Mouse (Mus musculus) CH12.LX (cell line): ENCODE results near the gene Hmcn1. TPM values are rescaled to one million over a fixed set of nuclear protein-coding genes. Genes with fewer than 3 reads are reported as not detected.

ENCODE experiments used
- DNase-seq: peaks from one replicate; pipeline ENCODE4 v3.0.0-alpha.2; 2013; ENCODE audit errors: extremely low read depth
- H3K27ac ChIP-seq: 2 replicates; pipeline ENCODE4 v1.5.1; 2012; ENCODE audit warnings: low read depth, mild to moderate bottlenecking, control low read depth, moderate library complexity; ENCODE audit not compliant: insufficient read depth
- H3K27me3 ChIP-seq: replicated peaks from 2 replicates; pipeline ENCODE3; 2012; ENCODE audit warnings: inconsistent platforms
- H3K36me3 ChIP-seq, 2 experiments: replicated peaks in 1 of 2; 2 replicates each; pipeline versions ENCODE3 to v1.6.1; 2012; ENCODE audit warnings: inconsistent platforms in 1 of 2, low read length in 1 of 2, mild to moderate bottlenecking in 1 of 2, mixed read lengths in 1 of 2, moderate library complexity in 1 of 2; ENCODE audit not compliant: control insufficient read depth in 1 of 2, insufficient read depth in 1 of 2
- H3K4me1 ChIP-seq, 2 experiments: 2 replicates each; pipeline ENCODE4 v1.6.1; 2012; ENCODE audit warnings: inconsistent platforms in 1 of 2, moderate library complexity in 1 of 2; ENCODE audit not compliant: insufficient read depth in 2 of 2, control insufficient read depth in 1 of 2
- H3K4me2 ChIP-seq: 2 replicates; pipeline ENCODE4 v1.6.1; 2012; ENCODE audit warnings: low read depth, mild to moderate bottlenecking, control low read depth; ENCODE audit not compliant: poor library complexity, insufficient read depth, severe bottlenecking
- H3K4me3 ChIP-seq, 3 experiments: fragments of 150-350 bp in 1 of 3; sonication (generic) in 1 of 3; replicated peaks in 1 of 3; 2 replicates each; pipeline versions ENCODE3 to v1.5.1; 2011 to 2012; ENCODE audit warnings: low read depth in 2 of 3, low read length in 2 of 3, mild to moderate bottlenecking in 2 of 3, moderate library complexity in 2 of 3, control low read depth in 1 of 3, improper control_type of control experiment in 1 of 3, inconsistent platforms in 1 of 3, mixed read lengths in 1 of 3; ENCODE audit not compliant: poor library complexity in 1 of 3
- H3K79me2 ChIP-seq: replicated peaks from 2 replicates; pipeline ENCODE4 v1.6.1; 2012; ENCODE audit warnings: mild to moderate bottlenecking, moderate library complexity; ENCODE audit not compliant: control insufficient read depth, poor library complexity, insufficient read depth, severe bottlenecking; ENCODE audit errors: extremely low read depth
- H3K9ac ChIP-seq: 2 replicates; pipeline ENCODE4 v1.6.1; 2012; ENCODE audit warnings: low read depth, mild to moderate bottlenecking, control low read depth, moderate library complexity; ENCODE audit not compliant: insufficient read depth
- H3K9me3 ChIP-seq: replicated peaks from 2 replicates; pipeline ENCODE3; 2012; ENCODE audit warnings: low read length, inconsistent platforms, mixed read lengths
- CHD1 ChIP-seq: IDR thresholded peaks from 2 replicates; pipeline ENCODE4 v1.6.1; 2012; ENCODE audit warnings: low read depth, low read length, improper control_type of control experiment, inconsistent platforms
- CHD2 ChIP-seq: IDR thresholded peaks from 2 replicates; pipeline ENCODE4 v1.6.1; 2011; ENCODE audit warnings: low read length, improper control_type of control experiment
- CTCF ChIP-seq, 2 experiments: IDR thresholded peaks in 1 of 2; conservative IDR thresholded peaks in 1 of 2; 2 replicates each; pipeline ENCODE4 v1.5.1; 2011 to 2012; ENCODE audit warnings: low read depth in 2 of 2, low read length in 2 of 2, improper control_type of control experiment in 1 of 2, inconsistent platforms in 1 of 2, mild to moderate bottlenecking in 1 of 2, moderate library complexity in 1 of 2
- E2F4 ChIP-seq: IDR thresholded peaks from 2 replicates; pipeline ENCODE4 v1.6.1; 2011; ENCODE audit warnings: low read depth, low read length, improper control_type of control experiment; ENCODE audit not compliant: insufficient replicate concordance
- ETS1 ChIP-seq: conservative IDR thresholded peaks from 2 replicates; pipeline ENCODE4 v1.6.1; 2012; ENCODE audit warnings: low read depth, mild to moderate bottlenecking, inconsistent platforms, low read length, improper control_type of control experiment, moderate library complexity
- GABPA ChIP-seq: IDR thresholded peaks from 2 replicates; pipeline ENCODE4 v1.6.1; 2012; ENCODE audit warnings: low read depth, low read length, improper control_type of control experiment, inconsistent platforms; ENCODE audit not compliant: insufficient replicate concordance
- HCFC1 ChIP-seq: IDR thresholded peaks from 2 replicates; pipeline ENCODE4 v1.6.1; 2012; ENCODE audit warnings: low read depth, mild to moderate bottlenecking, inconsistent platforms, low read length, improper control_type of control experiment
- JUN ChIP-seq: IDR thresholded peaks from 2 replicates; pipeline ENCODE4 v1.6.1; 2011; ENCODE audit warnings: low read depth, mild to moderate bottlenecking, low read length, improper control_type of control experiment, moderate library complexity; ENCODE audit not compliant: insufficient read depth
- JUND ChIP-seq: conservative IDR thresholded peaks from 2 replicates; pipeline ENCODE4 v1.6.1; 2011; ENCODE audit warnings: low read depth, low read length, improper control_type of control experiment
- KAT2A ChIP-seq: IDR thresholded peaks from 2 replicates; pipeline ENCODE4 v1.6.1; 2012; ENCODE audit warnings: low read length, improper control_type of control experiment, inconsistent platforms; ENCODE audit not compliant: insufficient replicate concordance
- MAFK ChIP-seq: IDR thresholded peaks from 2 replicates; pipeline ENCODE4 v1.6.1; 2011; ENCODE audit warnings: low read length, improper control_type of control experiment; ENCODE audit not compliant: insufficient replicate concordance
- MAZ ChIP-seq: IDR thresholded peaks from 2 replicates; pipeline ENCODE4 v1.6.1; 2012; ENCODE audit warnings: low read depth, mild to moderate bottlenecking, inconsistent platforms, low read length, improper control_type of control experiment, moderate library complexity
- MEF2A ChIP-seq: IDR thresholded peaks from 2 replicates; pipeline ENCODE4 v1.6.1; 2014; ENCODE audit warnings: low read depth, mild to moderate bottlenecking, inconsistent platforms, low read length, improper control_type of control experiment, borderline replicate concordance
- MXI1 ChIP-seq: IDR thresholded peaks from 2 replicates; pipeline ENCODE4 v1.6.1; 2011; ENCODE audit warnings: mild to moderate bottlenecking, low read depth, low read length, improper control_type of control experiment
- NELFE ChIP-seq: IDR thresholded peaks from 2 replicates; pipeline ENCODE4 v1.6.1; 2011; ENCODE audit warnings: low read depth, low read length, improper control_type of control experiment
- NRF1 ChIP-seq: IDR thresholded peaks from 2 replicates; pipeline ENCODE4 v1.6.1; 2014; ENCODE audit warnings: low read depth, mild to moderate bottlenecking, inconsistent platforms, low read length, improper control_type of control experiment, moderate library complexity
- POLR2AphosphoS2 ChIP-seq: IDR thresholded peaks from 2 replicates; pipeline ENCODE4 v1.6.1; 2011; ENCODE audit warnings: low read depth, low read length, improper control_type of control experiment
- RAD21 ChIP-seq: IDR thresholded peaks from 2 replicates; pipeline ENCODE4 v1.6.1; 2011; ENCODE audit warnings: low read depth, mild to moderate bottlenecking, low read length, improper control_type of control experiment, moderate library complexity
- RCOR1 ChIP-seq: conservative IDR thresholded peaks from 2 replicates; pipeline ENCODE4 v1.6.1; 2012; ENCODE audit warnings: low read depth, mild to moderate bottlenecking, inconsistent platforms, low read length, improper control_type of control experiment
- SIN3A ChIP-seq: IDR thresholded peaks from 2 replicates; pipeline ENCODE4 v1.6.1; 2012; ENCODE audit warnings: low read length, improper control_type of control experiment, inconsistent platforms
- SMC3 ChIP-seq: IDR thresholded peaks from 2 replicates; pipeline ENCODE4 v1.6.1; 2011; ENCODE audit warnings: low read depth, low read length, improper control_type of control experiment
- TBP ChIP-seq: conservative IDR thresholded peaks from 2 replicates; pipeline ENCODE4 v1.6.1; 2011; ENCODE audit warnings: low read depth, low read length, improper control_type of control experiment
- UBTF ChIP-seq: IDR thresholded peaks from 2 replicates; pipeline ENCODE4 v1.6.1; 2012; ENCODE audit warnings: low read depth, mild to moderate bottlenecking, inconsistent platforms, low read length, improper control_type of control experiment, moderate library complexity
- USF1 ChIP-seq: IDR thresholded peaks from 2 replicates; pipeline ENCODE4 v1.6.1; 2014; ENCODE audit warnings: low read depth, mild to moderate bottlenecking, inconsistent platforms, low read length, improper control_type of control experiment
- USF2 ChIP-seq: conservative IDR thresholded peaks from 2 replicates; pipeline ENCODE4 v1.6.1; 2011; ENCODE audit warnings: low read depth, low read length, improper control_type of control experiment
- ZC3H11A ChIP-seq: IDR thresholded peaks from 2 replicates; pipeline ENCODE4 v1.6.1; 2012; ENCODE audit warnings: low read depth, mild to moderate bottlenecking, inconsistent platforms, low read length, improper control_type of control experiment
- ZKSCAN1 ChIP-seq: IDR thresholded peaks from 2 replicates; pipeline ENCODE4 v1.6.1; 2012; ENCODE audit warnings: low read depth, inconsistent platforms, low read length, improper control_type of control experiment, borderline replicate concordance
- ZNF384 ChIP-seq: IDR thresholded peaks from 2 replicates; pipeline ENCODE4 v1.6.1; 2012; ENCODE audit warnings: low read depth, low read length, improper control_type of control experiment, inconsistent platforms
- dilution Hi-C: fragments of 300-500 bp; cut with MboI; formaldehyde crosslinking; loops from 2 replicates; pipeline ENCODE4 v1.14.3; 2020; ENCODE audit warnings: low sequenced_read_pairs; ENCODE audit not compliant: extremely low pct_unique_long_range_greater_than_20kb, extremely low pct_ligation_motif_present
- in situ Hi-C: fragments of 300-500 bp; cut with MboI; formaldehyde crosslinking; loops from 3 replicates; pipeline ENCODE4 v1.14.3; 2019; ENCODE audit warnings: low sequenced_read_pairs, low pct_ligation_motif_present, low pct_unique_long_range_greater_than_20kb, mixed read lengths
- polyA plus RNA-seq: library from polyadenylated mRNA; unstranded; fragments of >175 nt; gene quantifications from 2 replicates; pipeline ENCODE4 v1.2.1, GENCODE M21; 2012; ENCODE audit warnings: low read depth; ENCODE audit not compliant: insufficient read length
- total RNA-seq, 2 experiments: library from RNA; depleted of rRNA; stranded (reverse); fragments of 300-350 nt in 1 of 2; fragments of >200 nt in 1 of 2; gene quantifications; 2 replicates each; pipeline ENCODE4 v1.2.3; 2012 to 2014

The Hmcn1 gene
- total and polyA plus RNA-seq, 3 experiments = under 0.01 to 0.04 (median 0.01) TPM

- no peak overlapping the region for H3K4me2 ChIP-seq
- no peak overlapping the region for H3K4me3 ChIP-seq
- in situ Hi-C loops (no loop called here), dilution Hi-C loops (no loop called here)
- no peaks in the 10 kb centered on the region for H3K36me3 ChIP-seq
- no peaks in the 10 kb centered on the region for H3K9me3 ChIP-seq
- H3K9ac ChIP-seq = no peak overlapping the region
- no peaks in the 10 kb centered on the region for H3K79me2 ChIP-seq
- H3K27me3 ChIP-seq = no peaks in the 10 kb centered on the region
- no peak overlapping the region for H3K27ac ChIP-seq
- no peaks in the 10 kb centered on the region for H3K4me1 ChIP-seq
- DNase-seq = no peak
- no peak for TF ChIP-seq SIN3A
- TF ChIP-seq ZC3H11A = no peak
- TF ChIP-seq CTCF (conservative IDR thresholded peaks at IDR 0.05 in 1 of 2, IDR thresholded peaks at IDR 0.05 in 1 of 2; ENCODE audit: low read depth in 2 of 2, low read length in 2 of 2) = no peak
- TF ChIP-seq MAFK = no peak
- no peak for TF ChIP-seq ZKSCAN1
- no peak for TF ChIP-seq NRF1
- TF ChIP-seq CHD2 = no peak
- TF ChIP-seq USF1 = no peak
- no peak for TF ChIP-seq MXI1
- TF ChIP-seq MEF2A = no peak
- TF ChIP-seq SMC3 = no peak
- TF ChIP-seq POLR2AphosphoS2 = no peak
- TF ChIP-seq RCOR1 = no peak
- TF ChIP-seq TBP = no peak
- TF ChIP-seq JUN = no peak
- TF ChIP-seq RAD21 = no peak
Measured at GRCm38 (mm10) chr1:150711438-150711837, 281.8 kb downstream of the Hmcn1 start.

- in situ Hi-C loops (no loop called here), dilution Hi-C loops (no loop called here)
- no peak overlapping the region for H3K27ac ChIP-seq
- no peaks in the 10 kb centered on the region for H3K9me3 ChIP-seq
- H3K36me3 ChIP-seq = no peaks in the 10 kb centered on the region
- H3K4me3 ChIP-seq = no peak overlapping the region
- TF ChIP-seq MAZ = no peak
- TF ChIP-seq CTCF (conservative IDR thresholded peaks at IDR 0.05 in 1 of 2, IDR thresholded peaks at IDR 0.05 in 1 of 2; ENCODE audit: low read depth in 2 of 2, low read length in 2 of 2) = no peak
- TF ChIP-seq SIN3A = no peak
- TF ChIP-seq GABPA = no peak
- no peak for TF ChIP-seq JUND
- no peak for TF ChIP-seq UBTF
- no peak for TF ChIP-seq USF2
- no peak for TF ChIP-seq MXI1
- TF ChIP-seq HCFC1 = no peak
- TF ChIP-seq JUN = no peak
- no peak for TF ChIP-seq MAFK
- TF ChIP-seq ZKSCAN1 = no peak
- TF ChIP-seq E2F4 = no peak
- TF ChIP-seq ZNF384 = no peak
- no peak for TF ChIP-seq USF1
- no peak for TF ChIP-seq NELFE
- TF ChIP-seq KAT2A = no peak
- TF ChIP-seq CHD1 = no peak
- TF ChIP-seq ETS1 = no peak
- H3K27me3 ChIP-seq = no peaks in the 10 kb centered on the region
- H3K79me2 ChIP-seq = no peaks in the 10 kb centered on the region
- H3K4me2 ChIP-seq = no peak overlapping the region
- H3K9ac ChIP-seq = no peak overlapping the region
- DNase-seq = no peak
- H3K4me1 ChIP-seq = no peaks in the 10 kb centered on the region
Measured at GRCm38 (mm10) chr1:150706502-150706901, 286.7 kb downstream of the Hmcn1 start.
